Mouse (Mus musculus) B cell, adult 67 days (primary cell): ENCODE data around the gene Ctnnbip1. TPM values are rescaled to one million over a fixed set of nuclear protein-coding genes. Genes with fewer than 3 reads are reported as not detected.

ENCODE experiments used
- total RNA-seq, 2 experiments: library from RNA; stranded (reverse); gene quantifications; 4 replicates each; pipeline ENCODE4 v1.2.4; 2023

Ctnnbip1 gene
- total RNA-seq: 1 to 10 TPM; 1.4 to 4.2 TPM

GRCm38 (mm10) chr4:149517868-149518340 lies at the start of gene Ctnnbip1:
TSS of gene Ctnnbip1 (plus strand) at chr4:149518236.

GRCm38 (mm10) chr4:149477078-149477477 lies 41.0 kb upstream of the Ctnnbip1 start, which contains the start of gene Tmem274:
TSS of gene Tmem274 (plus strand) at chr4:149477378.

GRCm38 (mm10) chr4:149485053-149485824 lies 32.8 kb upstream of the Ctnnbip1 start, which contains the start of the genes Nmnat1 and Lzic:
TSS of gene Nmnat1 (minus strand) at chr4:149485202.
TSS of gene Lzic (plus strand) at chr4:149485229.

GRCm38 (mm10) chr4:149586044-149586782 lies 68.2 kb downstream of the Ctnnbip1 start, which contains the start of gene Clstn1:
TSS of gene Clstn1 (plus strand) at chr4:149586468.

Other genes with a start within 250 kb of the Ctnnbip1 start
- gene Kif1b, start 210.5 kb upstream of the Ctnnbip1 start, total RNA-seq: 10 to 100 TPM; 14.4 to 16.4 TPM
- 10 to 100 TPM; 62.0 to 85.0 TPM for gene Ube4b, start 91.5 kb upstream of the Ctnnbip1 start, total RNA-seq
- not detected for gene Rbp7, start 63.3 kb upstream of the Ctnnbip1 start, total RNA-seq
- gene Tmem274, start 40.9 kb upstream of the Ctnnbip1 start, total RNA-seq: not detected
- gene Nmnat1, start 33.0 kb upstream of the Ctnnbip1 start, total RNA-seq: 1 to 10 TPM; 8.0 to 8.6 TPM
- gene Lzic, start 33.0 kb upstream of the Ctnnbip1 start, total RNA-seq: 10 to 100 TPM; 27.4 to 28.8 TPM
- gene Clstn1, start 68.2 kb downstream of the Ctnnbip1 start, total RNA-seq: 1 to 10 TPM; 3.3 to 3.7 TPM
- gene Pik3cd, start 184.3 kb downstream of the Ctnnbip1 start, total RNA-seq: 100 to 1,000 TPM; 240 to 263 TPM
- 10 to 100 TPM; 22.2 to 25.8 TPM for gene Tmem201, start 219.8 kb downstream of the Ctnnbip1 start, total RNA-seq